Mouse (Mus musculus): ENCODE measurements around the gene Bank1. TPM values are rescaled to one million over a fixed set of nuclear protein-coding genes. Genes with fewer than 3 reads are reported as not detected.
"Not testable (repeated sequence)": the region's sequence is repeated elsewhere in the genome, so short reads cannot be mapped to it uniquely, and the experiment has no call there.

Bank1 gene
- 10 to 100 TPM in 21 of 26 experiments, 1 to 10 TPM in 5; 1.8 to 29.0 (median 14.6) TPM for total RNA-seq (2018; cell fraction: chromatin; rRNA removed)
- total RNA-seq (2018; cell fraction: cytosol; rRNA removed), result 1 to 10 TPM; 1.8 to 6.5 (median 4.2) TPM
- 10 to 100 TPM in 10 of 26 experiments, 1 to 10 TPM in 16; 2.0 to 35.2 (median 7.3) TPM for total RNA-seq (2018; cell fraction: nucleus; rRNA removed)
- 2.9 to 8.3 TPM (median 8.3 TPM) in 3 replicates for polyA plus RNA-seq (2018)

DNA sequence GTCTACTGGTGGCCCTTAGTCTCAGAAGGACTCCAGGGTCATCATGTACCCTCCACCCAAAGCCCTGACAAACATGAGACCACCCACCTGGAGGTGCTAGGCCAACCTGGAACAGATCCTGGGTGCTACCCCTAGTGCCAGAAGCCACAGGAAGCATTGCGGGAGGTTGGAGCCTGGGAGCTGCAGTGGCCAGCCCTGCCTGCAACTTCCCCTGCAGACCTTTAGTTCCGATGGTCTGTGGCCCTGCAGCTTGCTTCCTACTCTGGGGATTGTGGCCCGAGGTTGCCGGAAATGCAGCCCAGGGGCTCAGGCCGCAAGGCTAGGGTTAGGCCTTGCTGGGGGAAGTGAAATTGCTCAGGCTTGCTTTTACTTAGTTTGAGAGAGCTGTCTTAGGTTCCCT, at the start of gene Bank1:
Bank1 (minus strand) TSS at position 284 of the 400 bp plus-strand sequence.
- peak within 1 kb of the TSS; percentile 90 for H3K27ac ChIP-seq
- no peaks in the 10 kb centered on the region for H3K36me3 ChIP-seq (ENCODE audit: inconsistent target)
- H3K4me3 ChIP-seq (ENCODE audit: inconsistent target), result peak within 1 kb of the TSS; percentile 35
- WGBS (ENCODE audit: missing documents), result 0% methylated on average over 5 of the region's 5 CpGs
- no peaks in the 10 kb centered on the region for H3K79me2 ChIP-seq (ENCODE audit: inconsistent target)

GRCm38 (mm10) chr3:136369916-136370315, 44.0 kb upstream of the Bank1 start:
- Histone ChIP-seq H3K36me3 (ENCODE audit: inconsistent target) (no peaks in the 10 kb centered on the region), H3K27ac (no peak overlapping the region), H3K79me2 (ENCODE audit: inconsistent target) (no peaks in the 10 kb centered on the region), H3K4me3 (ENCODE audit: inconsistent target) (no peak overlapping the region)
- WGBS (ENCODE audit: missing documents), result 97% methylated on average over 11 of the region's 11 CpGs

GRCm38 (mm10) chr3:136369466-136369865, 43.6 kb upstream of the Bank1 start:
- 92% methylated on average over 9 of the region's 9 CpGs for WGBS (ENCODE audit: missing documents)

GRCm38 (mm10) chr3:136368505-136368999, 42.7 kb upstream of the Bank1 start:
- Histone ChIP-seq H3K79me2 (ENCODE audit: inconsistent target) (no peaks in the 10 kb centered on the region), H3K27ac (no peak overlapping the region), H3K36me3 (ENCODE audit: inconsistent target) (no peaks in the 10 kb centered on the region), H3K4me3 (ENCODE audit: inconsistent target) (no peak overlapping the region)
- WGBS (ENCODE audit: missing documents), result 43% methylated on average over 4 of the region's 4 CpGs

More at GRCm38 (mm10) chr3:136369466-136369865, 43.6 kb upstream of the Bank1 start:
- Histone ChIP-seq H3K27ac (no peak overlapping the region), H3K4me3 (ENCODE audit: inconsistent target) (no peak overlapping the region), H3K36me3 (ENCODE audit: inconsistent target) (no peaks in the 10 kb centered on the region), H3K79me2 (ENCODE audit: inconsistent target) (no peaks in the 10 kb centered on the region)

- H3K36me3 ChIP-seq (ENCODE audit: inconsistent target), result no peaks in the 10 kb centered on the region
- H3K27ac ChIP-seq, result no peak overlapping the region
- no peaks in the 10 kb centered on the region for H3K79me2 ChIP-seq (ENCODE audit: inconsistent target)
- WGBS (ENCODE audit: missing documents), result 86% methylated on average over 7 of the region's 7 CpGs
- H3K4me3 ChIP-seq (ENCODE audit: inconsistent target), result no peak overlapping the region
Observed at GRCm38 (mm10) chr3:136349690-136350089, 23.8 kb upstream of the Bank1 start.

- WGBS (ENCODE audit: missing documents), result 86% methylated on average over 1 of the region's 1 CpGs
- no peak overlapping the region for H3K27ac ChIP-seq
Observed at GRCm38 (mm10) chr3:136348611-136349010, 22.7 kb upstream of the Bank1 start.

GRCm38 (mm10) chr3:136347277-136347676, 21.4 kb upstream of the Bank1 start:
- H3K27ac ChIP-seq, result no peak overlapping the region
- H3K79me2 ChIP-seq (ENCODE audit: inconsistent target), result no peaks in the 10 kb centered on the region
- WGBS (ENCODE audit: missing documents), result 0% methylated on average over 1 of the region's 1 CpGs
- H3K4me3 ChIP-seq (ENCODE audit: inconsistent target), result no peak overlapping the region
- H3K36me3 ChIP-seq (ENCODE audit: inconsistent target), result no peaks in the 10 kb centered on the region

More at GRCm38 (mm10) chr3:136348611-136349010, 22.7 kb upstream of the Bank1 start:
- Histone ChIP-seq H3K79me2 (ENCODE audit: inconsistent target) (no peaks in the 10 kb centered on the region), H3K4me3 (ENCODE audit: inconsistent target) (no peak overlapping the region), H3K36me3 (ENCODE audit: inconsistent target) (no peaks in the 10 kb centered on the region)

DNA sequence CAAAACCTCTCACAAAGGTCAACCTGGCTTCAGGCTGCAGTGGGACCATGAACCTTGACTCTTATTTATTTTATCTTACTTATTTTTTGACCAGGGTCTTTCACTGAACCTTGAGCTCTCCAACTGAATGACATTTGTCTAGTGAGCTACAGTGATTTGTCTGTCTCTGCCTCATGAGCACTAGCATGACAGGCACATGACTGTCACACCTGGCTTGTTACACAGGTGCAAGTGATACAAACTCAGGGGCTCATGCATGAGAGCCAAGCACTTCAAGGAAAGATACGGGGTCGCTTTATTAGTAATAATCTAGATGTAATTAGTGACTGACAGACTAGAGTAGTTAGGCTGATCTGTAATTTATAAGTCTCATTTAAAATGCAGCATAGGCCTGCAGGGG, 16.0 kb upstream of the Bank1 start:
- 100% methylated on average over 2 of the region's 2 CpGs for WGBS (ENCODE audit: missing documents)
- Histone ChIP-seq H3K27ac (no peak overlapping the region), H3K4me3 (ENCODE audit: inconsistent target) (no peak overlapping the region), H3K36me3 (ENCODE audit: inconsistent target) (no peaks in the 10 kb centered on the region), H3K79me2 (ENCODE audit: inconsistent target) (no peaks in the 10 kb centered on the region)

- 91% methylated on average over 2 of the region's 2 CpGs for WGBS (ENCODE audit: missing documents)
- Histone ChIP-seq H3K36me3 (ENCODE audit: inconsistent target) (no peaks in the 10 kb centered on the region), H3K27ac (no peak overlapping the region), H3K79me2 (ENCODE audit: inconsistent target) (no peaks in the 10 kb centered on the region), H3K4me3 (ENCODE audit: inconsistent target) (no peak overlapping the region)
Observed at GRCm38 (mm10) chr3:136339896-136340295, 14.0 kb upstream of the Bank1 start.

GRCm38 (mm10) chr3:136331135-136331534, 5.3 kb upstream of the Bank1 start:
- Histone ChIP-seq H3K27ac (peak overlapping the region; percentile 60), H3K36me3 (ENCODE audit: inconsistent target) (no peaks in the 10 kb centered on the region), H3K4me3 (ENCODE audit: inconsistent target) (no peak overlapping the region), H3K79me2 (ENCODE audit: inconsistent target) (no peaks in the 10 kb centered on the region)
- 8% methylated on average over 2 of the region's 2 CpGs for WGBS (ENCODE audit: missing documents)

DNA sequence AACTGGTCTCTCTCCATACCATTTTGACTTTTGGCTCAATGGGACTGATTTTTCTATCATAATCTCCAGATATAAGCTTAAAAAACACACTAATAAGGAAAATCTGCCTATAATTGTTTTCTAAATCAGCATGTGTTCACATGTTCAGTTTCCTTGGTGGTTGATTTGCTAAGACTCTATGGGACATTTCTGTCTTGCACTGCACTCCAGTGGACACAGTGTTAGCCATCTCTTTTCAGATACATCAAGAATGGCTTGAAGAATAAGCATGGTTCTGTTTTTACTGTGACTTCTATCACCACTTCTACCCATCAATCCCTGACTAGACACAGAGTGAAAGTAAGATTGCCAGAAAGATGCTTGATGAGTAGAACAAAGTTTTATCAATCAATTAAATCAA, 4.2 kb upstream of the Bank1 start:
- H3K79me2 ChIP-seq (ENCODE audit: inconsistent target), result no peaks in the 10 kb centered on the region
- H3K27ac ChIP-seq, result 0 out of 2 replicates have a peak overlapping the region, but pooled peaks have one; percentile 1
- H3K4me3 ChIP-seq (ENCODE audit: inconsistent target), result no peak overlapping the region
- no peaks in the 10 kb centered on the region for H3K36me3 ChIP-seq (ENCODE audit: inconsistent target)

DNA sequence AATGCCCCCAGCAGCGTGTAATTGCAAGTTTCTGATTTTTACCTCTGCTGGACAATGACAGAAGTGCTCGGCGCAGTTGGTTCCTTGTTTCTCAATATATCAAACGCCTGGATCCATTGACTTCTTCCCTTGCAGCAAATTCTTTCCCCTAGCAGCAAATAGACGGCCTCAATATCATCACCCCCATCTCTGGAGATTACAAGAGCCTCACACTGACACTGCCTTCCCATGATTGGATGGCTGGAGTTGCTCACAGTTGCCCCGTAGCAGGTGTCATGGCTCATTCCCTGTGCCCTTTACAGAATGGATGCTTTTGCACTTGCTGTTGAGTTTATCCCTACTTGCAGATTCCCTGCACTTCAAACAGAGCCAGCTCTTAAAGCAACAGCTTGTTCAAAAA, 3.3 kb upstream of the Bank1 start:
- no peaks in the 10 kb centered on the region for H3K79me2 ChIP-seq (ENCODE audit: inconsistent target)
- H3K27ac ChIP-seq, result no peak overlapping the region
- H3K36me3 ChIP-seq (ENCODE audit: inconsistent target), result no peaks in the 10 kb centered on the region
- 84% methylated on average over 6 of the region's 6 CpGs for WGBS (ENCODE audit: missing documents)
- H3K4me3 ChIP-seq (ENCODE audit: inconsistent target), result no peak overlapping the region

GRCm38 (mm10) chr3:136324716-136325115, 1.1 kb downstream of the Bank1 start:
- H3K79me2 ChIP-seq (ENCODE audit: inconsistent target); H3K4me3 ChIP-seq (ENCODE audit: inconsistent target); H3K27ac ChIP-seq; H3K36me3 ChIP-seq (ENCODE audit: inconsistent target): not testable (repeated sequence)
- 96% methylated on average over 6 of the region's 6 CpGs for WGBS (ENCODE audit: missing documents)

DNA sequence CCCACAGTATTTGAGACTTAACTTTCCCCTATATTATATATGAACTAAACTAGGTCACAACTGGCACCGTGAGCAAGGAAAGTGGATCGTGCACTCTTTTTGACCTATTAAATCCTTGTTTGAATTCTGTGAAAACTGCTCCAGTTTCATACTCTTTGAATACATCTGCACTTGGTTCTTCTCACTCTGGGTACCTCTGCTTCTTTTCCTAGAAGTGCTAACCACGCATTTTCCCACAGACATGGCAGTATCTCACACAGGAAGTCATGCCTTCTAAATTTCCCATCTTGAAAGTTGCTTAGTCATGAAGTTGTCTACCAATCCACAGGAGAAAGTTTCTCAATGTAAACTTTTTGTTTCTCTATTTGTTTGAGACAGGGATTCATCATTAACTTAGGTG, 3.9 kb downstream of the Bank1 start:
- Histone ChIP-seq H3K79me2 (ENCODE audit: inconsistent target) (no peaks in the 10 kb centered on the region), H3K36me3 (ENCODE audit: inconsistent target) (no peaks in the 10 kb centered on the region), H3K4me3 (ENCODE audit: inconsistent target) (no peak overlapping the region), H3K27ac (no peak overlapping the region)
- WGBS (ENCODE audit: missing documents), result 78% methylated on average over 3 of the region's 3 CpGs

DNA sequence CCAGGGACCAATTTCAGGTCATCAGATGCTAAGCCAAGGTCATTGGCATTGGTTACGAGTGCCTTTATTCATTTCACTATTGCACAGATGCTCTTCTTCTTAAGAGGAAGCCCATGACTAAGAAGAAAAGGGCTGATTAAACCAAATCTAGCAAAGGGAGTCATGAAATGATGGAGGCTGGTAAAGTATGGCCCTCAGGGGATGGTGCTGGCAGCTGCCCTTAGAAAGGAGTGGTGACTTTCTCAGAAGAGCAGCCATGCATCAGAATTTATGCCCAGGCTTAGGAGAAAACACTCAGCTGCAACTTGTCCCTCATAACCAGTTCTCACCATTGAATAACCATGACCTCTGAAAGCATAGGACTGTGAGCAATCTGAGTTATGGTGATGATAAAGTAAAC, 17.4 kb downstream of the Bank1 start:
- Histone ChIP-seq H3K4me3 (ENCODE audit: inconsistent target) (no peak overlapping the region), H3K27ac (no peak overlapping the region), H3K79me2 (ENCODE audit: inconsistent target) (no peaks in the 10 kb centered on the region), H3K36me3 (ENCODE audit: inconsistent target) (no peaks in the 10 kb centered on the region)
- WGBS (ENCODE audit: missing documents), result 82% methylated on average over 1 of the region's 1 CpGs

Data from macrophage (primary cell).